Mouse (Mus musculus) hindbrain, postnatal 0 days (tissue): ENCODE measurements around the gene Rsu1. TPM values are rescaled to one million over a fixed set of nuclear protein-coding genes. Genes with fewer than 3 reads are reported as not detected.

Source experiments
- ATAC-seq: fragments of 200-750 bp; cut with Nextera tagmentation; 2 replicates; pipeline ENCODE4 v1.8.0; 2017; ENCODE audit warnings: mild to moderate bottlenecking, moderate TSS enrichment, moderate library complexity
- DNase-seq: peaks from one replicate; pipeline ENCODE4 v3.0.0-alpha.2; 2015; ENCODE audit warnings: low spot score
- H3K27ac ChIP-seq: fragments of 300-500 bp; sonication (generic); 2 replicates; pipeline ENCODE4 v1.5.1; 2014; ENCODE audit warnings: mild to moderate bottlenecking
- H3K27me3 ChIP-seq: fragments of 300-500 bp; sonication (generic); 2 replicates; pipeline ENCODE4 v1.6.1; 2014; ENCODE audit warnings: low read length, mixed read lengths; ENCODE audit not compliant: insufficient read depth
- H3K36me3 ChIP-seq: fragments of 300-500 bp; sonication (generic); 2 replicates; pipeline ENCODE4 v1.6.1; 2014; ENCODE audit warnings: low read length, mixed read lengths; ENCODE audit not compliant: insufficient read depth
- H3K4me1 ChIP-seq: fragments of 300-500 bp; sonication (generic); 2 replicates; pipeline ENCODE4 v1.6.1; 2014; ENCODE audit warnings: antibody characterized with exemption, low read length, mixed read lengths; ENCODE audit not compliant: insufficient read depth
- H3K4me2 ChIP-seq: fragments of 300-500 bp; sonication (generic); 2 replicates; pipeline ENCODE4 v1.6.1; 2014; ENCODE audit warnings: low read depth, mild to moderate bottlenecking, low read length, moderate library complexity, mixed read lengths
- H3K4me3 ChIP-seq: fragments of 300-500 bp; sonication (generic); 2 replicates; pipeline ENCODE4 v1.5.1; 2014; ENCODE audit warnings: low read length
- H3K9ac ChIP-seq: fragments of 300-500 bp; sonication (generic); replicated peaks from 2 replicates; pipeline ENCODE4 v1.6.1; 2014; ENCODE audit warnings: mild to moderate bottlenecking, low read length, moderate library complexity, mixed read lengths
- H3K9me3 ChIP-seq: fragments of 300-500 bp; sonication (generic); 2 replicates; pipeline ENCODE4 v1.6.1; 2016; ENCODE audit warnings: low read length, mixed read lengths
- CTCF ChIP-seq: IDR thresholded peaks from 2 replicates; pipeline ENCODE4 v1.5.1; 2016; ENCODE audit warnings: antibody characterized with exemption, control low read depth, low read depth
- WGBS: fragments of 180-500 bp; shearing (Covaris S2); extraction: QIAGEN DNeasy Blood & Tissue Kit; methylation state at CpG from one replicate; pipeline ENCODE4 v1.1.7; 2014; 5-methylcytosine and 5-hydroxymethylcytosine counted together
- polyA plus RNA-seq: library from polyadenylated mRNA; unstranded; fragments of >200 nt; fragmentation: Nextera tagmentation; extraction: Ambion mirVana; gene quantifications from 2 replicates; pipeline ENCODE4 v1.2.1, GENCODE M21; 2015
- total RNA-seq: library from RNA; depleted of rRNA; stranded (reverse); fragments of >200 nt; gene quantifications from 2 replicates; pipeline ENCODE4 v1.2.3, GENCODE M21; 2014

Gene Rsu1
- total and polyA plus RNA-seq, 2 experiments from 2014 or later = 95.7 to 98.6 TPM

DNA sequence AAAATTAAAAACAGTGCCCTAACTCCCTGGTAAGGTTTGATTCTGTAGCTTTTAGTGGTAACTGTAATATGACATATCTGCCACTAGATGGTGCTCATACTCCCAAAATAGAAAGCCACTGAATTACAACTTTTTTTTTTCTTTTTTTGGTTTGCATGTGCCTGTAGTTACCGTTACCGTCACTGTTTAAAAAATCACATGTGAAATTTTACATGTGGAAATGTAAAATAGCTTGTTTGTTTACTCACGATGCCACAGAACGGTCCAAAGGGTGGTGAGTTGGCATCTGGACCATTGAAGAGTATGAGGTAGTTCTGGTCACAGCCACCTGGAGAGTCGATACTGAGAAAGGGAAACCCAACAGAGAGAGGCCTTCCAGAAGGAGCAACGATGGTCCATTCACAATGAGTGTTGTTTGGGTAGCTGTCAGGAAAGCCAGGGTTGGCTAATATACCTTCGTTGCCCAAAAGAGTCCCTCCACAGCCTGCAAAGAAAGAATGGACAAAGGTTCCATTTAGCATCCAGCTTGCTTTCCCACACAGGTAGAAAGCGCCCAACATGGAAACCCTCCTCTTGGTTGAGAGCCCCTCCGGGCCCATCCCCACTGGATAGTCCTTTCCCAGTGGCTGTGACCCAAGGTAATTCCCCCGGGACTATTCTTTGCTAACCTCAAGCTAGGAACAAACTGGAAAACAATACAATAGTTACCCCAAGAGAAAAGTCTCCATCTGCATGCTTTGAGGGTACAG lies 7.1 kb upstream of the Rsu1 start:
- no peaks in the 10 kb centered on the region for H3K9me3 ChIP-seq
- no peaks in the 10 kb centered on the region for H3K4me1 ChIP-seq
- H3K9ac ChIP-seq = no peak overlapping the region
- TF ChIP-seq CTCF = peak; percentile 75
- H3K27ac ChIP-seq = no peak overlapping the region
- H3K4me2 ChIP-seq = no peak overlapping the region
- peak; percentile 52; the same call in 1 of the 2 replicates for ATAC-seq
- H3K4me3 ChIP-seq = no peak overlapping the region
- H3K36me3 ChIP-seq = no peaks in the 10 kb centered on the region
- WGBS = 53% methylated on average over 10 of the region's 10 CpGs
- H3K27me3 ChIP-seq = no peaks in the 10 kb centered on the region
- peak; percentile 57 for DNase-seq

GRCm38 (mm10) chr2:13275874-13276273 lies 4.7 kb upstream of the Rsu1 start:
- Histone ChIP-seq H3K27ac (no peak overlapping the region), H3K9me3 (no peaks in the 10 kb centered on the region), H3K4me3 (no peak overlapping the region), H3K4me2 (no peak overlapping the region), H3K27me3 (no peaks in the 10 kb centered on the region), H3K36me3 (no peaks in the 10 kb centered on the region), H3K9ac (no peak overlapping the region), H3K4me1 (peaks cover 2% of the 10 kb centered on the region; the same call in 1 of the 2 replicates)
- peak; percentile 30 for TF ChIP-seq CTCF
- WGBS = 54% methylated on average over 7 of the region's 7 CpGs
- DNase-seq = no peak
- ATAC-seq = no peak

GRCm38 (mm10) chr2:13270736-13271135 lies 479 bp downstream of the Rsu1 start:
- DNase-seq (peak; percentile 33), ATAC-seq (no peak)
- TF ChIP-seq CTCF = no peak
- Histone ChIP-seq H3K4me2 (peak overlapping the region; percentile 93), H3K9ac (peak overlapping the region; percentile 64), H3K36me3 (no peaks in the 10 kb centered on the region), H3K27ac (peak overlapping the region; percentile 64; the same call in 1 of the 2 replicates), H3K4me1 (peaks cover 12% of the 10 kb centered on the region), H3K9me3 (no peaks in the 10 kb centered on the region), H3K27me3 (no peaks in the 10 kb centered on the region), H3K4me3 (peak overlapping the region; percentile 60)
- 45% methylated on average over 8 of the region's 8 CpGs for WGBS

- no peak overlapping the region for H3K4me3 ChIP-seq
- no peaks in the 10 kb centered on the region for H3K9me3 ChIP-seq
- TF ChIP-seq CTCF = no peak
- H3K27ac ChIP-seq = no peak overlapping the region
- no peaks in the 10 kb centered on the region for H3K27me3 ChIP-seq
- ATAC-seq = no peak
- no peak overlapping the region for H3K9ac ChIP-seq
- DNase-seq = no peak
- no peak overlapping the region for H3K4me2 ChIP-seq
- WGBS = 97% methylated on average over 4 of the region's 4 CpGs
- H3K4me1 ChIP-seq = peaks cover 12% of the 10 kb centered on the region
- H3K36me3 ChIP-seq = no peaks in the 10 kb centered on the region
Measured at GRCm38 (mm10) chr2:13268681-13269293, 2.4 kb downstream of the Rsu1 start.

- Histone ChIP-seq H3K4me2 (no peak overlapping the region), H3K9me3 (no peaks in the 10 kb centered on the region), H3K4me3 (no peak overlapping the region), H3K27me3 (no peaks in the 10 kb centered on the region), H3K9ac (no peak overlapping the region), H3K36me3 (0 out of 2 replicates have a peak, but pooled peaks cover 4% of the 10 kb centered on the region), H3K4me1 (peaks cover 3% of the 10 kb centered on the region; the same call in 1 of the 2 replicates), H3K27ac (no peak overlapping the region)
- peak; percentile 90 for TF ChIP-seq CTCF
- DNase-seq (peak; percentile 80), ATAC-seq (peak; percentile 57; the same call in 1 of the 2 replicates)
- 44% methylated on average over 4 of the region's 4 CpGs for WGBS
Measured at GRCm38 (mm10) chr2:13264875-13265274, 6.3 kb downstream of the Rsu1 start.

DNA sequence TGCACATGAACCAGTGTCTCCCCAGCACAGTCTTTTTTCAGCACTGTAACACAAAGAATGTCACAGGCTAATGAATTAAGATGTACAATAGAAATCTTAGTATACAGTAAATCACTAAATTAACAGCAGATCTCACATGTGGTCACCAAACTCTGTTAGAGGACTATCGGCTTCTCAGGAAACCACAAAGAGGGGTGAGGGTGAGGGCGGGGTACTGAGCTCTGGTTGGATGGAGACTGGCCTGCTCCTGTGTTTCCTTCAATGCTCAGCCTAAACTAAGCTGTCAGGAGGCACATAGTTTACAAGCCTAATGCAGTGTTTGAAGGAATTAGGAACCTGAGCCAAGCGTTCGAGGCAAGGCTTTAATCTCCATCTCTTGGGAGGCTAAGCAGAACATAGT lies 8.1 kb downstream of the Rsu1 start:
- Histone ChIP-seq H3K4me3 (no peak overlapping the region), H3K4me2 (no peak overlapping the region), H3K27ac (no peak overlapping the region), H3K9me3 (no peaks in the 10 kb centered on the region), H3K9ac (no peak overlapping the region), H3K36me3 (0 out of 2 replicates have a peak, but pooled peaks cover 4% of the 10 kb centered on the region), H3K27me3 (no peaks in the 10 kb centered on the region), H3K4me1 (no peaks in the 10 kb centered on the region)
- TF ChIP-seq CTCF = no peak
- no peak for DNase-seq
- ATAC-seq = no peak
- 79% methylated on average over 4 of the region's 4 CpGs for WGBS
